20 mouse cellular contexts compared by ENCODE assay signal in genomic region chr10:108480146-108480850, GRCm38 (mm10).
DNase-seq lines count a peak whose midpoint lies in the region; TF ChIP-seq lines count a peak whose summit lies in the region.
"Had no signal": no experiment of that assay in that cellular context is flagged by ENCODE, and none has a peak within 500 bp of the region (broad histone marks: within the 10 kb centered on the region; RNA-seq: fewer than 3 reads in every experiment).

No protein-coding gene starts in this region.

- no peak for DNase-seq in left cerebral cortex, adult 2 months (ENCODE audit: extremely low spot score in 1 of 2, low spot score in 2 of 2)
- no peak for DNase-seq in left cerebral cortex, adult 9 months (ENCODE audit: low spot score in 2 of 2)
- DNase-seq in Muller cell, postnatal 12 days (ENCODE audit: inconsistent ontology term) = peak; percentile 68
- DNase-seq in brain, adult 2 months (ENCODE audit: low read depth, low spot score) = peak; percentile 61
- peak; percentile 40 for DNase-seq in telencephalon, adult 2 months (ENCODE audit: low read depth, low spot score)
- DNase-seq in cerebellum, adult 2 months = no peak
- DNase-seq: adrenal gland, adult 8-10 months; adrenal gland, postnatal 25 days; cerebellum, adult 18-20 months; cerebellum, adult 9-11 months; cerebellum, postnatal 25 days; gastrocnemius, postnatal 25 days; heart, adult 18-20 months had no signal

- no peaks in the 10 kb centered on the region for H3K4me1 ChIP-seq in cerebellum, adult 2 months (ENCODE audit: control insufficient read depth, insufficient read depth, low read length)
- H3K4me1 ChIP-seq: embryonic facial prominence, embryonic 13.5 days; forebrain, embryonic 13.5 days; hindbrain, embryonic 13.5 days; intestine, embryonic 15.5 days had no signal

- H3K27ac ChIP-seq in left cerebral cortex, adult 2 months = peak overlapping the region; percentile 19; the same call in 1 of the 2 replicates
- no peak overlapping the region for H3K27ac ChIP-seq in cerebellum, adult 2 months (ENCODE audit: insufficient read depth, low read length)
- H3K27ac ChIP-seq: embryonic facial prominence, embryonic 13.5 days; forebrain, embryonic 10.5 days; forebrain, embryonic 13.5 days; heart, embryonic 10.5 days; heart, embryonic 13.5 days; hindbrain, embryonic 13.5 days; intestine, embryonic 15.5 days had no signal

- TF ChIP-seq CTCF in left cerebral cortex, adult 2 months (IDR thresholded peaks at IDR 0.05) = no peak
- TF ChIP-seq CTCF in cerebellum, adult 2 months (IDR thresholded peaks at IDR 0.05; ENCODE audit: borderline replicate concordance, insufficient read depth, low read depth, low read length) = no peak

- intact Hi-C loops in left cerebral cortex, adult 2 months (cut with DNase I) = no loop called here

- no peaks in the 10 kb centered on the region; the same call in 1 of the 2 replicates for H3K27me3 ChIP-seq in cerebellum, adult 2 months (ENCODE audit: control insufficient read depth, insufficient read depth, low read length)
- H3K27me3 ChIP-seq: embryonic facial prominence, embryonic 13.5 days; heart, embryonic 13.5 days; hindbrain, embryonic 13.5 days; intestine, embryonic 15.5 days had no signal

- 75% methylated on average over 11 of the region's 11 CpGs for WGBS in cerebellum, adult 2 months

- TF ChIP-seq POLR2A in cerebellum, adult 2 months (IDR thresholded peaks at IDR 0.05; ENCODE audit: borderline replicate concordance, insufficient read depth, low read length) = no peak

- H3K4me3 ChIP-seq in left cerebral cortex, adult 2 months = no peak overlapping the region
- no peak overlapping the region for H3K4me3 ChIP-seq in cerebellum, adult 2 months (replicated peaks; ENCODE audit: insufficient read depth, low read depth, low read length)
- H3K4me3 ChIP-seq: embryonic facial prominence, embryonic 13.5 days; forebrain, embryonic 10.5 days; forebrain, embryonic 13.5 days; heart, embryonic 10.5 days; heart, embryonic 13.5 days; hindbrain, embryonic 13.5 days; intestine, embryonic 15.5 days had no signal

Comparison
In these comparisons a context has a peak if more than half of its experiments do, and no peak if none do; other contexts are left out.
1. DNase-seq: peak in Muller cell, postnatal 12 days (single experiment), brain, adult 2 months (single experiment) and telencephalon, adult 2 months (single experiment); none in left cerebral cortex, adult 2 months (0 of 2), left cerebral cortex, adult 9 months (0 of 2) and cerebellum, adult 2 months (0 of 2).